Mouse (Mus musculus): ENCODE data around the gene Ppp1r3g.

- no peak for TF ChIP-seq CTCF (IDR thresholded peaks at IDR 0.05; ENCODE audit: low read depth, low read length)
- TF ChIP-seq POLR2A (IDR thresholded peaks at IDR 0.05; ENCODE audit: borderline replicate concordance, low read depth, low read length): no peak
These were observed 9.6 kb downstream of the Ppp1r3g start for GRCm38 (mm10) chr13:35968131-35968718.

Data from bone marrow macrophage, adult 2 months (primary cell).